Mouse (Mus musculus): ENCODE measurements around the gene Lrba.

- TF ChIP-seq CTCF (IDR thresholded peaks at IDR 0.05; ENCODE audit: control insufficient read depth, insufficient read depth, insufficient replicate concordance, low read depth, low read length) (no peak), POLR2A (IDR thresholded peaks at IDR 0.05; ENCODE audit: control insufficient read depth, low read depth, low read length) (no peak)
These were observed 17.9 kb upstream of the Lrba start for GRCm38 (mm10) chr3:86206556-86206955.

All from testis, adult 2 months (tissue).